Mouse (Mus musculus) heart, embryonic 12.5 days (tissue): ENCODE data around the gene Dnmt1. TPM values are rescaled to one million over a fixed set of nuclear protein-coding genes. Genes with fewer than 3 reads are reported as not detected.

Experiments
- ATAC-seq: fragments of 200-750 bp; cut with Nextera tagmentation; 2 replicates; pipeline ENCODE4 v1.8.0; 2017; ENCODE audit warnings: moderate TSS enrichment, moderate library complexity; ENCODE audit not compliant: insufficient number of reproducible peaks, low FRiP score
- H3K27ac ChIP-seq: fragments of 300-500 bp; sonication (generic); 2 replicates; pipeline ENCODE4 v1.5.1; 2016; ENCODE audit warnings: mild to moderate bottlenecking, moderate library complexity; ENCODE audit not compliant: poor library complexity, severe bottlenecking
- H3K27me3 ChIP-seq: fragments of 300-500 bp; sonication (generic); replicated peaks from 2 replicates; pipeline ENCODE4 v1.6.1; 2016; ENCODE audit warnings: mild to moderate bottlenecking, moderate library complexity
- H3K36me3 ChIP-seq: fragments of 300-500 bp; sonication (generic); 2 replicates; pipeline ENCODE4 v1.6.1; 2016; ENCODE audit warnings: mild to moderate bottlenecking, moderate library complexity
- H3K4me1 ChIP-seq: fragments of 300-500 bp; sonication (generic); replicated peaks from 2 replicates; pipeline ENCODE4 v1.6.1; 2016; ENCODE audit warnings: mild to moderate bottlenecking
- H3K4me2 ChIP-seq: fragments of 300-500 bp; sonication (generic); 2 replicates; pipeline ENCODE4 v1.6.1; 2016; ENCODE audit warnings: mild to moderate bottlenecking, moderate library complexity
- H3K4me3 ChIP-seq: fragments of 300-500 bp; sonication (generic); 2 replicates; pipeline ENCODE4 v1.5.1; 2016; ENCODE audit warnings: mild to moderate bottlenecking
- H3K9ac ChIP-seq: fragments of 300-500 bp; sonication (generic); 2 replicates; pipeline ENCODE4 v1.6.1; 2016; ENCODE audit warnings: mild to moderate bottlenecking, moderate library complexity
- H3K9me3 ChIP-seq: fragments of 300-500 bp; sonication (generic); replicated peaks from 2 replicates; pipeline ENCODE4 v1.6.1; 2016; ENCODE audit warnings: mild to moderate bottlenecking, moderate library complexity
- WGBS: fragments of 180-500 bp; shearing (Covaris S2); methylation state at CpG from one replicate; pipeline ENCODE4 v1.1.7; 2016; 5-methylcytosine and 5-hydroxymethylcytosine counted together
- microRNA-seq: library from miRNA; unstranded; fragments of <30 nt; microRNA quantifications from one replicate; pipeline ENCODE4, GENCODE M21; 2017
- polyA plus RNA-seq: library from polyadenylated mRNA; unstranded; fragments of >200 nt; fragmentation: Nextera tagmentation; extraction: Ambion mirVana; gene quantifications from 2 replicates; pipeline ENCODE4 v1.2.1, GENCODE M21; 2016

Dnmt1 gene
- polyA plus RNA-seq, 1 experiment from 2014 or later: 86.8 TPM

- Histone ChIP-seq H3K9ac (peak within 1 kb of the TSS; percentile 43), H3K36me3 (0 out of 2 replicates have a peak, but pooled peaks cover 2% of the 10 kb centered on the region), H3K4me3 (peak within 1 kb of the TSS; percentile 55), H3K4me2 (peak within 1 kb of the TSS; percentile 69), H3K4me1 (peaks cover 10% of the 10 kb centered on the region), H3K9me3 (no peaks in the 10 kb centered on the region), H3K27me3 (peaks cover 57% of the 10 kb centered on the region), H3K27ac (no peak within 1 kb of the TSS)
- WGBS: 7% methylated on average over 53 of the region's 53 CpGs
- ATAC-seq: peak; percentile 49
Measured at GRCm38 (mm10) chr9:20868448-20869001, 91.2 kb downstream of the Dnmt1 start, which contains the start of gene A230050P20Rik. TSS of gene A230050P20Rik (plus strand) at chr9:20868642.

GRCm38 (mm10) chr9:20866879-20867278, 92.8 kb downstream of the Dnmt1 start:
- 54% methylated on average over 3 of the region's 3 CpGs for WGBS
- no peak overlapping the region for H3K27ac ChIP-seq
- no peak overlapping the region for H3K9ac ChIP-seq
- peaks cover 55% of the 10 kb centered on the region for H3K27me3 ChIP-seq
- peaks cover 10% of the 10 kb centered on the region for H3K4me1 ChIP-seq
- H3K4me3 ChIP-seq: no peak overlapping the region
- no peak overlapping the region for H3K4me2 ChIP-seq
- no peak for ATAC-seq
- H3K36me3 ChIP-seq: 0 out of 2 replicates have a peak, but pooled peaks cover 2% of the 10 kb centered on the region
- H3K9me3 ChIP-seq: no peaks in the 10 kb centered on the region

- H3K4me2 ChIP-seq: no peak overlapping the region
- H3K4me1 ChIP-seq: no peaks in the 10 kb centered on the region
- no peaks in the 10 kb centered on the region for H3K36me3 ChIP-seq
- ATAC-seq: no peak
- 50% methylated on average over 4 of the region's 4 CpGs for WGBS
- H3K27ac ChIP-seq: no peak overlapping the region
- H3K9ac ChIP-seq: no peak overlapping the region
- peaks cover 15% of the 10 kb centered on the region for H3K27me3 ChIP-seq
- H3K9me3 ChIP-seq: no peaks in the 10 kb centered on the region
- no peak overlapping the region for H3K4me3 ChIP-seq
Measured at GRCm38 (mm10) chr9:20862225-20862624, 97.5 kb downstream of the Dnmt1 start.

GRCm38 (mm10) chr9:20861821-20862220, 97.9 kb downstream of the Dnmt1 start:
- Histone ChIP-seq H3K36me3 (no peaks in the 10 kb centered on the region), H3K9me3 (no peaks in the 10 kb centered on the region), H3K4me3 (no peak overlapping the region), H3K27ac (no peak overlapping the region), H3K4me2 (no peak overlapping the region), H3K4me1 (no peaks in the 10 kb centered on the region), H3K9ac (no peak overlapping the region), H3K27me3 (0 out of 2 replicates have a peak, but pooled peaks cover 11% of the 10 kb centered on the region)
- ATAC-seq: no peak
- WGBS: 9% methylated on average over 4 of the region's 4 CpGs

- Histone ChIP-seq H3K36me3 (no peaks in the 10 kb centered on the region), H3K4me3 (no peak overlapping the region), H3K4me1 (no peaks in the 10 kb centered on the region), H3K27ac (no peak overlapping the region), H3K4me2 (no peak overlapping the region), H3K9ac (no peak overlapping the region), H3K27me3 (no peaks in the 10 kb centered on the region), H3K9me3 (no peaks in the 10 kb centered on the region)
- ATAC-seq: no peak
- WGBS: 37% methylated on average over 6 of the region's 6 CpGs
Measured at GRCm38 (mm10) chr9:20859926-20860325, 99.8 kb downstream of the Dnmt1 start.

Small RNA genes within 50 kb of the gene (microRNA-seq; reads per million reads assigned to microRNA genes)
- gene Mir7081: not detected

Other genes with a start within 250 kb of the Dnmt1 start
- 0.87 and 1.1 TPM in 2 replicates for gene Olfm2, start 213.5 kb downstream of the Dnmt1 start, polyA plus RNA-seq
- 0.05 and 0.06 TPM in 2 replicates for gene Col5a3, start 144.8 kb downstream of the Dnmt1 start, polyA plus RNA-seq
- gene Rdh8, start 141.4 kb downstream of the Dnmt1 start, polyA plus RNA-seq: not detected in 2 replicates
- gene A230050P20Rik, start 91.2 kb downstream of the Dnmt1 start, polyA plus RNA-seq: 6.5 and 7.1 TPM in 2 replicates
- gene Angptl6, start 80.2 kb downstream of the Dnmt1 start, polyA plus RNA-seq: 1.5 and 2.5 TPM in 2 replicates
- gene Ppan, start 71.7 kb downstream of the Dnmt1 start, polyA plus RNA-seq: 43.5 and 44.3 TPM in 2 replicates
- 215 and 236 TPM in 2 replicates for gene Eif3g, start 61.3 kb downstream of the Dnmt1 start, polyA plus RNA-seq
- 22.5 and 25.9 TPM in 2 replicates for gene S1pr2, start 16.9 kb upstream of the Dnmt1 start, polyA plus RNA-seq
- gene Mrpl4, start 42.9 kb upstream of the Dnmt1 start, polyA plus RNA-seq: 123 and 126 TPM in 2 replicates
- gene Icam1, start 56.1 kb upstream of the Dnmt1 start, polyA plus RNA-seq: 8.9 and 9.3 TPM in 2 replicates
- 5.6 and 8.1 TPM in 2 replicates for gene Icam4, start 69.5 kb upstream of the Dnmt1 start, polyA plus RNA-seq
- not detected in 2 replicates for gene Icam5, start 72.2 kb upstream of the Dnmt1 start, polyA plus RNA-seq
- gene Zglp1, start 107.2 kb upstream of the Dnmt1 start, polyA plus RNA-seq: 1.0 and 1.1 TPM in 2 replicates
- gene Gm49373, start 113.2 kb upstream of the Dnmt1 start, polyA plus RNA-seq: 0.63 and 0.69 TPM in 2 replicates
- gene Fdx1l, start 113.7 kb upstream of the Dnmt1 start, polyA plus RNA-seq: 44.2 and 47.7 TPM in 2 replicates
- gene Gm38431, start 132.1 kb upstream of the Dnmt1 start, polyA plus RNA-seq: 1.8 and 2.0 TPM in 2 replicates
- gene Raver1, start 132.1 kb upstream of the Dnmt1 start, polyA plus RNA-seq: 62.9 and 67.7 TPM in 2 replicates
- 15.3 and 17.5 TPM in 2 replicates for gene Tyk2, start 171.4 kb upstream of the Dnmt1 start, polyA plus RNA-seq
- 232 and 241 TPM in 2 replicates for gene Cdc37, start 190.1 kb upstream of the Dnmt1 start, polyA plus RNA-seq
- 10.1 and 10.2 TPM in 2 replicates for gene Pde4a, start 205.8 kb upstream of the Dnmt1 start, polyA plus RNA-seq